Mouse (Mus musculus): Measurements from ENCODE around the gene Pakap.

Gene Pakap

DNA sequence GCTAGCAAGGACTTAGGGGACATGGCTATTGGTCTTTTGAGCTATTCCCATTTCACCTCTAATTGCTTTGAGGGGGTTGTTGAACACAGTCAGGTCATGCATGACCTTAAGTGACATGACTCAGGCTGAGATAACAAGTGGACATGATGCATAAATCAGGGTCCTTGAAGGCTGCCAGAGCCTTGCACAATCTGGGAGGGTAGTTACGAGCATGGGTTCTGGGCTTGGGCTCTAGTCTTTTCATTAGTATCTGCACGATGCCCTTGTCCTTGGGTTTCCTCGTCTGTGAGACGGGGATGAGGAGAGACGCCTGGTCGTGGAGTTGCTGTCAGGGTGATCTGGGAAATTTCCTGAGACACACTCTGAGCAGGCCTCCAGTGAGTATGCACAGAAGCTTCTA is 6.7 kb downstream of the Pakap start:
- no peak for DNase-seq

DNA sequence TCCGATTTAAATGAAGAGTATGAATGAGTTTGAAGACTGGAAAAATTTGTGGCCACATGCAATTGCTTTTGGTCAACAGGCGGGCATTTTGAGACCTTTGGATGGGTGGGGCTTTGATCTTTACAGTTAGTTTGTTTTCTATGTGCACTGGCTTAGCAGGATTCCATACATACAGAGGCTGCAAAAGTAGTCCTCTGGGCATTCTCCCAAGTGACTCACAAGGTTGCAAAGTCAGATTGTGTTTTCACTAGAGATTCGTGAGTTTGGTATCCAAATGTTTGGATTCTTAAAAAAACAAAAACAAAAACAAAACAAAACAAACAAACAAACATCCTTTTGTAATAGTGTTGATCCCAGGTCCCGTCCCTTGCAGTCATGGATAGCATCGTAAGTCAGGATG is 7.7 kb downstream of the Pakap start:
- no peak for DNase-seq

DNA sequence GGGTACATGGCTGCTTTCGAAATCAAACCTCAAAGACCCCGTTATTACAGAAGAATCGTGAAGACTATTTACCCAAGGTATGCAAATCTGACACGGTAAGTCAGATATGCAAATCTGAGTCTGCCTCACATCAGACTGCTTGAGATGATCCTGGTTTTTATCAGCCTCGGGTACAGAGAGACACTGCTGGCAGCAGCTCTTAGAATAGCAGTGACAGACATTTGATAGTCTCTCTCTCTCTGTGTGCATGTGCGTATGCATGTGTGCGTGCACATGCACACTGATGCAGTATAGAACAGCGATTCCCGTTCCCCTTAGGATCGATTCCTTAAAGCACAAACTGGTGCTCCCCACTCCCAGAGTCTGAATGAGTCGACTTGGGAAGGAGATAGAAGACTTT is 8.1 kb downstream of the Pakap start:
- no peak for DNase-seq

DNA sequence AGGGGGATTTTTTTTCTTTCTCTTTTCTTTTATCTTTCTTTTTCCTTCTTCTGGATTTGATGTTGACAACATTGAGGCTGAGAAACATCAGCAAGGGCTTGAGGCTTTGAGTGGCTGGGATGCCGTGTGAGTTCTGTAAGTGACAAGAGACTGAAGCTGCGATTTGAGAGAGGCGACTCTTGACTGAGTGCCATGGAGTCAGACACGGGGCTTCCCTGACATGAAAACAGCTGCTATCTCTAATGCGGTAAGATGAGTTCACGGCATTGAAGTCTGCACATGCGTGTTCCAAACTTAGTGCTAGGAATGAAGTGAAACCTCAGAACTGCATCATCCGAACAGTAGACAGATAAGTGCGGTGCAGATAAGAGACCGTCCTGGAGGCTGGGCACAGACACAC is 11.7 kb downstream of the Pakap start:
- DNase-seq = no peak

DNA sequence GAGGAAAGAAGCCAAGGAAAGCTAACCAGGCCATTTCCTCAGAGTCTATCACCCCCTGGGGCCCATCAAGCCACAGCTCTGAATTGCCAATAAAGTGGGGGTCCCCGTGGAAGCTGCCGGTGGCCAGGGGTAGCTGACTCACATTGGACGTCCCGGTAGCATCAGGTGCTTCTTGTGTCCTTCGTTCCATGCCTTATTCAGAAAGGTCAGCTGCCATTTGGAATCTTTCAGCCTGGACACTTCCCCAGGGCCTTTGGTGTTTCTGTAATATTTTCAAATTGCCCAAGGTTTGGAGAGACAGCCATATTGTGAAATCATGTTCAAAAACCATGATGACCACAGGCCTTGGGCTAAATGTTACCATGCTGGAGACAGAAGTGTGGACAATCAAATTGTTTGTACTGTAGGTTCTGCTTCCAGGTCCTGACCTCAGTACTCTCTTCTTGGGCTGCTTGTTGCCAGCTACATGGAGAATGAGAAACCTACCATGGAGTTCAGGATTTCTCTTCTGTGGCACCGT is 17.4 kb downstream of the Pakap start:
- no peak for DNase-seq

DNA sequence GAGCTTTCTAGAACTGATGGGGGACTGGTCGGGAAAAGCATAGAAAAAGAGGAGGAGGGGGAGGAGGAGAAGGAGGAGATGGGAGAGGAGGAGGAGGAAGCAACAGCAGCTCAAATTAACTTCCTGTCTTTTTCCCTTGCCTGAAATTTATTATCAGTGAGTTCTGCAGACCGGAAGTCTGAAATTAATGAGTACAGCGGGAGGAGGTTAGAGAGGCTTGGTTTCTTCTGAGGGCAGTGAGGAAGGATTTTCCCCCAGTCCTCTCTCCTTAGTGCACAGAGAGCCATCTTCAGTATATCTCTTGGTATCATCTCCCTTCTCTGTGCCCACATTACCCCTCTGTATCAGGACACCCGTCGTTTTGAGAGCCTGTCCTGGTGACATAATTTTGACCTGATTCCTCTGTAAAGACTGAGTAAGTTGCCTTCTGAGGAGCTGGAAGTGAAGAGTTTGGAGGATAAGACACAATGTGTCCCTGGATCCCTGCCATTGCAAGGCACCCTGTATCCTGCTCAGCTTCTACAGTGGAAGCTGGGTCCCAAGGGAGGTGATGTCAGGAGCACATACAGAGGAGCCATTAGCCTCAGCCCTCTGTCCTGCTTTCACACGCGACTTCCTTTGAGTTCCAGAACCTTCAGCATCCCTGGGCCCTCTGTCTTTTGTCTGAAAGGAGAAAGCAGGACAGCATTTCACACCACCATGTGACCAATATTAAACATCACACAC is 19.1 kb downstream of the Pakap start:
- no peak for DNase-seq

DNA sequence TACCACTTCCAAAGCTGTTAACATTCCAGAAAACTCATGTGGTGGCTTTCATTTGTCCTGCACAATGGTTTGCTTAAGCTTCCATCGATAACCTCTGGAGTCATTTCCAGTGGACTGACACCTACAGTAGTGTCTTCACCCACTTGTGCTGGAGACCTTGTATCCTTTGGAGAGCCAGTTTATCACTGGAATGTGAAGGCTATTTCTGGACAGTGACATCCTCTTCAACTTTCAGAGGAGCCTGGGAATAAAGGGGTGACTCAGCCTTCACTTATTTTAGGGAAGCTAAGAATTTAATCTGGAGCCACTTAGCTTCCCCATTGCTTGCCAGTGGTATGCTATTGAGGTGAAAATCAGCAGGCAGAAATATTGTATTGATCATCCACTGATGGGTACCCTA is 20.4 kb downstream of the Pakap start:
- DNase-seq = no peak

DNA sequence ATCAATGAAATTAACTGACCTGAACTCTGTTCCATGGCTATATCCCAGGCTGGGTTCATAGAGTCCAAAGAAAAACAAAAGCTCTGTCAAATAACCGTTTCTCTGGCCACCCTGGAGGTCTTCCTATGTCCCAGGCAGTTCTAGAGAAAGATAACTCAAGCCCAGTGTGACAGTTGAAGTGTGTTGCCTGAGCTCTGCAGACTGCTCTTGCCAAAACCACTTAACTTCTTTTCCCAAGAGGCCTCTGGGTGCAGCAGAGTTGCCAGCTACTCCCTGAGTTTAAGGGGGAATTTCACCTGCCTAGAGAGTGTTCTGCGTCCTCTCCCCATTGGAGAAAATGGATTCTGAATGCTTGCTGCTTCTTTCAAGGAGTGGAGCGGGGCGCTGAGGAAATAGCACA is 24.8 kb downstream of the Pakap start:
- no peak for DNase-seq

DNA sequence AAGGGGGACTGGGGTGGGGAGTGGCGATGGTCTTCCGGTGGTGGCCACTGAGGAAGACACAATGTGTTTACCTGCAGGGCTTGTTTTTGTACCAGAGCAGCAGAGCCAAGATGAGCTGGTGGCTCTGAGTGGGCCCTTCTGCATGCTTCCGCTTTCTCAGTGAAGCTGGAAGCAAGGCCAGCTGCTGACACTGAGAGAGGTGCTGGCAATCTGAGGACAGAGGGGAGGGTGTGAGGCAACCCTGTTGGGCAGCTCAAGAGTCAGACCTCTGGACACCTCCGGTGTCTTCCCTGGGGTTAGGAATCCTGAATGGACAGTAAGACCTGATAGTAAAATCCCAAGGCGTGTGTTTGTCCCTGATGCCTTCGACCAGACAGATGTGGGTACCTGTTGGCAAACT is 32.0 kb downstream of the Pakap start:
- DNase-seq = no peak

DNA sequence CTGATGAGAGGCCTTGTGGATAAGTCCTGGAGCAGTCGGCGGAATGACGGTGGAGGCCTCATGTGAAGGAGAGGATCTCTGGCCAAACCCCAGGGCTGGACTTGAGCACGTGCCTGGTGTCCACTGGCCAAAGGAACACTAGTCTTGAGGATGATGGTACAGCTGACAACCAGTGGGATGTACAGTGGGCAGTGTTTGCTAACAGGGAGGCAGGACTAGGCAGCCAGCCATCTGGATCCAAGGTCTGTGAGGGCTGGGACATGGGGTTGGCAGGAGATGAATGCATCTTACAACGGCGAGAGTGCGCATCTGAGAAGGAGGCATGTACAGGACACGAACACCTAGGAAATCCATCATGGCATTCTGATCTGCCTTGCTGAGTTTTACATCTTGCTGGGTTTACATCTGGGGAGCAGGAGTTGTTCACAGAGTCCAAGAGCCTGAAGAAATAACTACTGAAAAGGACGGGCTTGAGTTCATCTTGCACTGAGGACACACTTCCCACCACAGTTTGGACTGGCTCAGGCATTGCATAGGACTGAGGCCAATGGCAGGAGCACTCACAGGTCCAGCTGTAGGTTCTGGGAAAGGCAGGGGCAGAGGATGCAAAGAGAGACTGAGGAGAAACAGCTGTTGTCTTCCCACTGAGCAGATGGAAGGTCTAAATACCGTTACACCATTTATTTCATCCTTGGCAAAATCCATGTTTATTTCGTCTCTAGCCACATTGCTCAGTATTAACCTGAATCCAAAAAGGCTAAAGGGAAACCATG is 32.9 kb downstream of the Pakap start:
- DNase-seq = peak; percentile 53 to 66

DNA sequence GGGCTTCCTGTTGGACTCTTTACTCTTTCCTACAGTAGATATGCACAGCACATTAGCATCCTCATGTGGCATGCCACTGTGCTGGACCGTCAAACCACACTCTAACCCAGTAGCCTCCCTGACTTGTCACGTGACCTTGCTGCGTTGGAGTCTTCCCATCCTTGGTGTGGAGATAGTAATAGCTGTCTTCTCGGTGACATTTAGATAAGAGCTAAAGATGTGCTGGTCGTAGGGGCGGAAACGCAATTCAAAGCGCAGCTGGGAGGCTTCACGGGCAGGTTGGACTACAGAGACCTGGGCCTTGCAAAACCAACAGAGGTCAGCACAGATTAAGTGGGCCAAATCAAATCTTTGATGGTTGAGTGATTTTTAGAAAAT is 33.5 kb downstream of the Pakap start:
- no peak for DNase-seq

DNA sequence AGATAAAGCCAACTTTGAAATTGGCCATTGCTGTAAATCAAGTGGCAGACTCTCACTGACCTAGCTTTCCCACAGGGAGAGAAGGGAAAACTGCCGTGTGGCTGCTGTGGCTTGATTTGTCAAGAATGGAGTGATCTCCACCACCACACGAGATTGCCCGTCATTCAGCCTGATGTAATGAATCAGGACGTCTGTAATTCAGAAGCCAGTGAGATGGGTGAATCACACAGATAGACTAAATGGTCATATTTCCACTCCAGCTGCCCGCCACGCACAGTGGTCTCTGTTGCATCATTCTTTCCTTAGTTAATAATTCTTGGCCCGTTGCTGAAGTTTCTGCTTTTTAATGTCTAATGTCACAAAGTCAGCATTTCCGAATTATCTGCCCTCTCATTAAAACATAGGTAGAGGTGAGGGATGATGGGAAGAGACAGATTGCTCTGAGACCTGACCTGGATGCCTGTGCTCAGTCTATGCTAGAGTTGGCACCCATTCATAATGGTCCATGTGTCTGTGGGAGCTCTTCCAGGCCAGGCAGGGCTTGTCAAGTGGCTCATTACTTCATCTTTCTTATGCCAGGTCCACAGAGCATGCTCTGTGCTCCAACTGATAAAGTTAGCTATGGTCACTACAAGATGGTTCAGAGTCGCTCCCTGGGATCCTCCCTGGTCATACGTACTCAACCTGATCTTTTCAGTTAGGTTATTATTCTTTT is 34.1 kb downstream of the Pakap start:
- peak; percentile 70 to 72 for DNase-seq

DNA sequence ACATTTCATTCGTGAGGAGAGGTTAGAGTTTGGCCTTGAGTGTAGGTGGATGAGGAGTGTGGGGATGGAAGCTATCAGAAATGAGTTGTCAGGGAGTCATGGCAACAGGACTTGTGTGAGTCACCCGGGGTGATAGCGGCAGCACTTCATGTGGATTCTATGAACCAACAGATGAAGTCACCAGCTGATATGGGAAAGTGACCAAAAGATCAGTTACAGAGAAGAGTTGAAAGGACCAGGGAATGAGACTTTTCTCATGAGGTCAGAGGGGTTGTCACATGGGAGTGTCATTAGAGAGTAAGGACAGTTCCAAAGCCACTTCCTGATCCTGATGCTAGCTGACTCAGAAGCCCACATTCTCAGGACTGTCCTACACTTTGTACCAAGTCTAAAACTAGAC is 38.3 kb downstream of the Pakap start:
- DNase-seq = no peak

DNA sequence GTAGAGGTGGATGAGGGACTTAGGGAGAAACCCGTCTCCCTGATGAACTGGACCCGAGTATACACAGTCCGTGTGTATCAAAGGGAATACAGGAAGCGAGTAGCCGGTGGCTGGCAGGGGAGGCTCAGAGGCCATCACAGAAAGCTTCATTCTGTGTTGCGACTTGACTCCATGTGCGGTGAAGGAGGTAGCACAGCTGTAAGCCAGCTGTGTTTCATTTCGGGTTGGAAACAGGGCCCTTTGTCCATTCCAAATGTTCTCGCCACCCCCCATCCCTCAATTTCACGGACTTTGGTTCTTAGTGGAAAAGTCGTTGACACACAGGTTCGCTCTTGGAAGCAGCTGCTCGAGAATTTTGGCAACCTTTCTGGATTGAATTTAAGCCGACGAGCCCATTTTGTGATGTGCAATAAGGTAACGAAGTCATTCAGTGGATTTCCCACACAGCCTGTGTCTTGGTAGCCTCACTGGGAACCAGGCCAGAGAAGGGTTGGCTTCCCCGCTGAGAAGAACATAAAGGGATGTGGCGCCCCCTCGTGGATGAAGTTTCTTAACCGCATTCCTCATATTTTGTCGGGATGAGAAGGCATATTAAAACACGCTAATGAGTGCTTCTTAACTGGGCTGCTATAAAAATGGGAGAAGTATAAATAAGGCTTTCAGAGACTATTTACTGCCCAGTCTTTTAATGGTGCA is 39.4 kb downstream of the Pakap start:
- peak; percentile 95 to 98 for DNase-seq

DNA sequence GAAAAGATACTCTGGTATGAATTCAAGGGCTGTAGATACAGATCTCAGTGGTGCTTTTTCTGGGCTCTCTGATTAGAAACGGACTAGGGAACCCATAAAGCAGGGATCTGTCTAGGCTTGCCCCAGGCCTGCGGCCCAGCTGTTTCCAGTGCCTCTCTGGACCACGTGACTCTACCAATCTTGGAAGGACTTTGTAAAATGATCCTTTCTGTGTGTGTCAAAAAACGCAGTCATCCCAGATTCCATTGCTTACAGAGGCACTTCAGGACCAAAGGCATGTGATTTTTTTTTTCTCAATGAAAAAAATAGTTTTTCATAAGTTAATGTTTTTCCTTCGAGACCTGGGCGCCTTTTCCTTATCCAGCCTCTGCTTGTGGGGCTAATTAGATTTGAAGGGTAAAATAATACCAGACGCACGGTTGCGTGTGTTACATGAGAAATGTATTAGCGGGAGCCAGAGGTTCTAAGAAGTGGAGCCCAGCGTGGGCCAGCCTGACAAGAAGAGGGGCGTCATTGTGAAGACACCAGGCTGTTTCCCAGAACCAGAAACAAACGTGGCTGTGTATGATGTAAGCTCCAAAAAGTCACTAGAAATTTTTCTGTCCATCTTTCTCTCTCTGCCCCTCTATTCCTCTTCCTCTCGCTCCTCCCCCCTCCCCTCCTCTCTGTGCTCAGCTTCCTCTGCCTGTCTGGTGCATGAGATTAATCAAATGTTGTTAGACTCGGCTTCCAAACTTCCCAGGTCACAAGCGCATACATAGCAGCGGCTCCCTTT is 43.5 kb downstream of the Pakap start:
- no peak for DNase-seq

DNA sequence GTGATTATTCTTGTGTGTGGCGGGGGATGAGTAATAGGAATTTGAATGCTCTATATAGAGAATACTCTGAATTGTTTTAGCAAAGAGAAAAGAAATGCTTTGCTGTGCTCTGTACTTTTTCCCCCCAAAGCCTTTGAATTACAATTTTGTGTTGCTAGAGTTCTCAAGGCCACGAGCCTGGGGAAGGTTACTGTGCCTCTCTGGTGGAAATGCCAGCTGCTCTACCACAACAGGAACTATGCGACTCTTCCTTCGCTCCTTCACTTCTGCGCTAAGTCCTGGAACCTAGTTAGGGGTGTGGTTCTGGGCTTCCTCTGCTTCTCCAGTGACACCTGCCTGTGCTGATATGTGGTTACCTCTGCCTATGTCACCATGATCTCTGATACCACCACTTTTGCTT is 44.7 kb downstream of the Pakap start:
- no peak for DNase-seq

DNA sequence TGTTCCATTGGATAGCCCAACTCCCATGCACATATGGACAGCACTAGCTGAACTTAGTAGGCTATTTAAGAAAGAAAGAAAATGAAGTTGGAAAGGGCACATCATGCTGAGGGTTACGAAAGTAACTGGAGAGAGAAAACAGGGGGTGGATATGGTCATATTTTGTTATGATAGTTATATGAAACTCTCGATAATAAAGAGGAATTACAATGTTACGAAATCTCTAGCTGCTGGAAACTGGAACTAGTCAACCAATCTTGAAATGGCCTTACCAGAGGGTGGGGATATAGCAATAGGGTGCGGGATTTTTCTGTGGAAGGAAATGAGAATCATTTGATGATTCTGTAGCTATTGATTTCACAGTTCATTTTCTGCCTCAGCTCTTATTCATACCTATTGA is 46.7 kb downstream of the Pakap start:
- no peak for DNase-seq

DNA sequence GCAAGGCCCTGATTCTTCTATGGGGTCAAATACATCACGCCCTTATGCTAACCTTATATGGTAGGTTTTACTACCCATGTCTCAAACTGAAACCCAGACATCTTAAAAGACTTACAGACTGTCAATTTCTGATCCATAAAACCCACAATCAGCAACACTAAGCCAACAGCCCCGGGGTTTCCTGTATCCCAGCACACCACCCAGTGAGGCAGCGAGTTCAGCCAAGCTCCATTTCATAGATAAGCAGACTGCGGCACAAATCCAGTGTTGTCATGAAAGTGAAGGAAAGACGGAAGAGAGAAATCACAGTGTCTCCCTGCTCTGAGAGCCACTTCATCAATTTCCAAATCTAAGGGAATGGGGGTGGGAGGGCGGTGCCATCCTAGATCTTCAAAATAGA is 50.8 kb downstream of the Pakap start:
- DNase-seq = no peak

DNA sequence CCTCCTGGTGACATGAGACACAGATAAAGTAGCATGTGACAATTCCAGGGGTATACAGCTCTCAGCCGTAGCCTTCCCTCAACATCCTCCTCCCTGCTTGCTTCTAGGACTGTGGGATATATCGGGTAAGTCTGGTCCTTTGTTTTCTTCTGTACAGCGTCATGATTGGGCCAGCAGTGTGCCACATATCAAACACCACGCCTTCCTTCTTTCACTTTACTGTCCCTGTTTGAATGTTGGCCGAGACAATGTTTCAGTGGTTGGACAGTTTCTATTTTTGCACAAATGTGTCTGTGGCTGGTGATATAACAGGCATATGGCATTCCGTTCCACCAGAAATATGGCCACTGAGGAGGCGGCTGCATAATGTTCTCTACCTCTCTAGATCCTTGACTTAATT is 54.8 kb downstream of the Pakap start:
- no peak for DNase-seq

DNA sequence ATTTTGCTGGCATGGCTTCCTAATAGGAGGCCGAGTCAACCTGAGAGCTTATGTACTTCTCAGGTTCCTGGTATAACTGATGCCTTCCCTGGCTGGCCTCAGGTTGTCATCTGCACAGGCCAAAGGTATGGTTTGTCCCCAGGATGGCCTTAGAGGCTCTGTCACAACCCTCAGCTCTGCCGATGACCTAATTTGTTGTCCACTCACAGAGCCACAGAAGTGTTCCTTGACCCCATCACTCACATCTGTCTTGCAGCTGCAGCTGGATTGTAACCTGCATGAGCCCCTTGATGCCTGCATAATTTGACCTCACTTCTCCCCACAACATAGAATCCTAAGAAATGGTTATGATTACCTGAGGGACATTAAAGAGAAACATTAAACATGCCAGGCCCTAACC is 56.8 kb downstream of the Pakap start:
- no peak for DNase-seq

DNA sequence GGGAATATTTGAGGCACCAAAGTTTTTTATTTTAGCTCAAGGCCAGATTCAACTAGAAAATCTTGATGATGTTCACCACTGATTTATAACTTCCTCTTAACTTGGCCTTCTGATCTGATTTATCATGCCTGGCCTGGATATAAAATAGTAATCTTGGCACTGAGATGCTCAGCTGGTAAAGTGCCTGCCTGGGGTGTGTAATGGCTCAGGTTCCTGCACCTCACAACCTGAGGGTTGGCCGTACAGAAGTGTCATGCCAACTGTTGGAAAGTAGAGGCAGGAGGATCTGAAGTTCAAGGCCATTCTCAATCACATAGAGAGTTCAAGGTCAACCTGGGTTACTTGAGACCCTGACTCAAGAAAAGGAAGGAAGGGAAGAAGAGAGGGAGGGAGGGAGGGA is 57.3 kb downstream of the Pakap start:
- DNase-seq = no peak

DNA sequence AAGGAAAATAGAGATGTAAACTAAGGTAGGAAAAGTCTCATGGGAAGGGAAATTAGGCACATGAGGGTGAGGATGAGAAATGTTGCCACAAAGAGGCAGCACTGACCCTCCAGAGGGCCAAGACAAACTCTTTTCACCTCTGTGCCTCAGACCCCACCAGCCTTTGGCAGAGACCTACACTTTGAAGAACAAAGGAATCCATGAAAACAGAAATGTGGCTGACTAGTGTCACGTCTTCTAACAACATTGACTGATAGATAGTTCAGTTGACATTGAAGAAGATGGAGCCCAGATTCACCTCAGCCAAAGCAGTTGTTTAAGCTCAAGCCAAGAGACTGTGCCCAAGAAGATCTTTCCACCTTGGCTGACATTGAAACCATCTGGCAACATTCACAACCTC is 57.8 kb downstream of the Pakap start:
- DNase-seq = no peak

All from cerebellum, postnatal 14 days (tissue).